Mouse (Mus musculus): ENCODE data around the gene Zfp280b.
"Not testable (repeated sequence)": the region's sequence is repeated elsewhere in the genome, so short reads cannot be mapped to it uniquely, and the experiment has no call there.

The Zfp280b gene

DNA sequence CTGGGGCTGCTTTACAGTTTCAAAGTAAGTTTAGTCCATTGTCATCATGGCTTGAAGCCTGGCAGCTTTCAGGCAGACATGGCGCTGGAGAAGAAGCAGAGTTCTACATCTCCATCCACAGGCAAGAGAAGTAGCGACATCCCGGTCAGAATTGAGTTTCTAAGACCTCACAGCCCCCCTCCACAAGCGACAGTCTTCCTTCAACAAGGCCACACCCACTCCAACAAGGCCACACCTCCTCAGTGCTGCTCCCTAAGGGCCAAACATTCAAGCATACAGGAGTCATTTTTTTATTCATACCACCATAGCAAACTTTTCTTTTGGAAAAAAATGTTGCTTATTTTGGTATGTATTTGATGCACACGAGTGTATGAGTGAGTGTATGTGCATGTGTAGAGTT lies 2.0 kb upstream of the Zfp280b start:
- DNase-seq (ENCODE audit: extremely low read depth, low read depth) = peak; percentile 9

DNA sequence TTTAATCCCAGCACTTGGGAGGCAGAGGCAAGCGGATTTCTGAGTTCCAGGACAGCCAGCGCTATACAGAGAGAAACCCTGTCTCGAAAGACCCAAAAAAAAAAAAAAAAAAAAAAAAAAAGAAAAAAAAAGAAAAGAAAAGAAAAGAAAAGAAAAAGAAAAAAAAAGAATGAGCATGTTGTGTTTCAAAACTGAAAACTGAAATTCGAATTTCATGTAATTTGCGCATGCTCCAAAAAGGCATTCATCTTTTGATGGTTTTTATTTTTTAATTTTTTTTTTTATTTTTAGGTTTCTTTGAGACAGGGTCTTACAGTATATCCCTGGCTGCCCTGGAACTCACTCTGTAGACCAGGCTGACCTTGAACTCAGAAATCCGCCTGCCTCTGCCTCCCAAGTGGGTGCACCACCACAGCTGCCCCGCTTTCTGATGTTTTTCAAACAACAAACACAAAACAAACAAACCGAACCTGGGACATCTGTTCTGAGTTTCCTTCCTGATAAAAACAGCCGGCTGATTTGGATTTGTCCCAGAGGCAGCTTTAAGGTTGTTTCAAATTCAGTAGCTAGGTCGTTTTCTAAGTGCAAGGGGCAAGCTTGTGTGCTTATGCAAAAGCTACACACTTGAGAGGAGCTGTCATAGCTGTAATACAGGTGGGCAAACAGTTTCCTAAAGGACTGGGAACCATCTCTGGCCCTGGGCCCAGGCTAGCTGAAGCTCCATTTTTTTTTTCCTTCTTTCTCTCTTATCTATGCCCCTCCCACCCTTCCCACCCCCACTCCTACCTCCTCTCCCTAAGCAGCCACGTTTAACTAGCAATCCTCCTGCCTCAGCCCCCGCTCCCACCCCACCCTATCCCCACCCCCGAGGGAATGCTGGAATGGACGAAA lies 694 bp upstream of the Zfp280b start:
- peak; percentile 25 for DNase-seq (ENCODE audit: extremely low read depth, low read depth)

DNA sequence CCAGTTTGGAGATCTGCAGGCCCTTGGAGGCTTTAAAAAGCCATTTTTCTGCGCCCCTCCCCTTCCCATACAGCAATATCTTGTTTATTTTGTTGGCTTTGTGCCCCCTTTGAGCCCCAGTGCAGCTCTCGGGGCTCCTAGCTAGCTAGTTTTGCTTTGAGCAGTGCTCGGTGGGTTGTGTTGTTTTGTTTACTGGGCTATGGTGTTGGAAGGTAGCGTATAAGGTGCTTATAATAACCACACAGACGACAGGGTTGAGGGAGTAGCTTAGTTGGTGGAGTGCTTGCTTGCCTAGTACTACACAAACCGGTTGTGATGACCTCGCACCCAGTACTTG lies 637 bp downstream of the Zfp280b start:
- no peak for DNase-seq (ENCODE audit: extremely low read depth, low read depth)

DNA sequence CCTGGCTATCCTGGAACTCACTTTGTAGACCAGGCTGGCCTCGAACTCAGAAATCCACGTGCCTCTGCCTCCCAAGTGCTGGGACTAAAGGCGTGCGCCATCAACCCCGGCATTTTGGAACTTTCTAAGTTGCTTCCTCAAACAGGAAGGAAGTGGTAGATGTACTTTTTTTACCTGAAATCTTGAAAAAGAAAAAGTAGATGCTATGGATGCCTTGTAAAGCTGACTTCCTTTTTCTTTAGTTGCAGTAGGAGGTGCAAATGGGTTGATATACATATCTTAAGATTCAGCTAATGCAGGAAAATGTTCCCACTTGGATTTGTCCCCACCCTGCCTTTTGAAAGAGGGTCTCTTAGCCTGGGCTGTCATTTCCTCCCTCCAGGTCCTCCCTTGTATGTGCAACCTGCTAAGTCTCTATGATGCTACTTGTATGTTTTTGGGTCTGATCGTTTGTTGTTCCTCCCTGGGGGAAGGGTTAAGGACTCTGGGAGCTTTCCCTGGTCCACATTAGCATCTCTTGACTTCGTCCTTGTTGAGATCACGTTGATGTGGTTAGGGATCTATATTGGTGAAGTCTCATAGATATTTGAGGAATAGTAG lies 1.7 kb downstream of the Zfp280b start:
- peak; percentile 9 for DNase-seq (ENCODE audit: extremely low read depth, low read depth)

DNA sequence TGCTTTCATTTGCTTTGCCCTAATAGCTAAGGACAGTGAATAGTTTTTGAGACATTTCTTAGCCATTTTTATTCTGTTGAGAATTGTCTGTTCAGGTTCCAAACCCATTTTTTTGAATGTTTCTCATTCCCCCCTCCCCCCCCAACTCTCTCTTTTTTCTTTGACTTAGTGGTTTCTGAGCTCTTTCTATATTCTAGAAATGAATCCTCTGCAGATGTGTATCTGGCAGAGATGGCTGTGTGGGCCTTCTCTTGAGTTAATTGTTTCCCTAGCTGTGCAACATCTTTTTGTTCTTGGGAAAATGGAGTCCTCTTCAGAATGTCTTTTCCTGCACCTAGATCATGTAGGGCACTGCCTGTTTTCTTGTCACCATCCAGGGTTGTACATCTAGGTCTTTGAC lies 2.8 kb downstream of the Zfp280b start:
- DNase-seq (ENCODE audit: extremely low read depth, low read depth) = no peak

DNA sequence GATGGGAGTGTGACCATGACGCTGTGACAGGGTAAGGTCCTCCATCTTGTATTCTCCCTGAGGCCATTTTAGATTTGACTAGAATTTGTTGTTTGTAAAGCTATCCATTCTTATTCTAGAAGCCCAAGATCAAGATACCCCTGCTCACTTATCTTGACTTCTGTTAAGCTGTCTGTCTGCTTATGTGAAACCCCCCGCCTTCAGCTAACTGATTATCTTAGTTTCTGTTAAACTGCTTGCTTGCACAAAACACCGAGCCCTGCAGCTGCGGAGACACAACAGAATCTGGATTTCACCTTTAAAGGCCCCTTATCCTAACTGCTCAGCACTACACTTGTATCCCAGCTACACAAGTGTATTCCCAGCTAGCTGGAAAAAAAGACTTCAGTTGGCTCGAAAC lies 4.5 kb downstream of the Zfp280b start:
- DNase-seq (ENCODE audit: extremely low read depth, low read depth) = no peak

DNA sequence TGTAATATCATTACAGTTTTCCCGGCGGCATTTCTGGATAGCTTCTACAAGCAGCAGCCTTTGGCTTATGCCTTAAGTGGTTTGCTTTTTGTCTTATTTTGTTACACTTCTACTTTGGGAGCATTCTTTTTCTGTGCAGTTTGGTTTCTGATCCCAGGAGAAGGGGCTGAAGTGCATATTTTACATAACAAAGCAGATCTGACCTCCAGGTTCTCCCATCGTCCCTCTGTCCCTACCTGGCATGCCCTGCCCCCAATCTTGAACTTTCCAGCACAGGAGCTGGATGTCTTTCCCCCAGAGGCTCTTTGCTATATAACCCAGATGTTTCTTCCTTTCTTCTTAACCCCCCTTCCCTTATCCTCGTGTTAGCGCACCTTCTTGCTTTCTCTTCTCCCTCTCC lies 12.9 kb downstream of the Zfp280b start:
- no peak for DNase-seq (ENCODE audit: extremely low read depth, low read depth)

DNA sequence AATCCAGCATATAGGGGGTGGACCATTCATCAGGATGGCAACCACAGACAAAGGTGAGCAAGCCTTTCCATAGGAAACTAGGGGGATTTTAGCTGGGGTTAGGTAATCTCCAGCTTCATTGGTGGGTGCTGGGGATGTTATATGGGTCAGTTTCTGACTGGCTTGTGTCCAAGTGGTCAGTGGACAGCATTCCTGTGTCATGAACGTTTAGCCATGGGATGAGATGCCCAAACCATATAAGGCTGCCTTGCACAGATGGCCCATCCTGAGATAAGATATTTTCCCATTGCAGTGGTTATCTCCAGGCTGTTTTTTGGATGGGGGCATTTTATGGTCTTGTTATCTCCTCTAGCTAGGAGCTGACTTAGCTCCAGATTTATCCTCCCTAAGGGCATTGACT lies 14.3 kb downstream of the Zfp280b start:
- no peak for DNase-seq (ENCODE audit: extremely low read depth, low read depth)

DNA sequence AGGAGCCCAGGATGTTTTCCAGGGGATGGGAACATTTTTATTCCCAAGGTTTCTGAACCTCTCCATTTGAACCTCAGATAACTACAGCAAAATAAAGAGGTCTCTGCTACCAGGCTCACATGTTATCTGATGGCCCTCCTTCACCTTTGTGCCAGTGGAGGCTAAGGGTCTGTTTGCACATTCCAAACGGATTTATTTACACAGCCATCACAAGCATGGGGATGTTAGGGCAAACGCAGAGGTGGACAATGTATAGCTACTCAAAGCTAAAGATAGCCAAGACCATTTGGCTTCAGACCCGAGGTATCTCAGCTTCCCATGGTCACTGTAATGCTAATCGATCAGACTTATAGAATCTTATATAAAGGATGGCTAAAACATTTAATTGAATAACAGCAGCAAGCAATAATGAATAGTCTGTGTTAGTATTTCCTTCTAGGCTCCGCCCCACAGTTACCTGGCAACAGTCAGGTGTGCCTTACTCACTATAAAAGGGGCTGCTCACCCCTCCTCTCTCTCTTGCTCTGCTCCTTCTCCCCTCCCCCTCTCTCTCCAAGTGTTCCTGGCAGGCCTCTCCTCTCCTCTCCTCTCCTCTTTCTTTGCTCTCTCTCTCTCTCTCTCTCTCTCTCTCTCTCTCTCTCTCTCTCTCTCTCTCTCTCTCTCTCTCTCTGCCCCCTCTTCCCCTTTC lies 14.9 kb downstream of the Zfp280b start:
- DNase-seq (ENCODE audit: extremely low read depth, low read depth) = no peak

DNA sequence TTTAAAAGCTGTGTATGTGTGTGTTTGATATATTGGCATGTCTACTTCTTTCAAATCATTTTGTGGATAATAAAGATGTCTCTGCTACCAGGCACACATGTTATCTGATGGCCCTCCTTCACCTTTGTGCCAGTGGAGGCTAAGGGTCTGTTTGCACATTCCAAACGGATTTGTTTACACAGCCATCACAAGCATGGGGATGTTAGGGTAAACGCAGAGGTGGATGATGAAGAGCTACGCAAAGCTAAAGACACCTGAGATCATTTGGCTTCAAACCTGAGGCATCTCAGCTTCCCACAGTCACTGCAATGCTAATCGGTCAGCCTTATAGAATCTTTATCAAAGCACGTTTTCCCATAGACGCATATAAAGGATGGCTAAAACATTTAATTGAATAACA lies 16.5 kb downstream of the Zfp280b start:
- DNase-seq (ENCODE audit: extremely low read depth, low read depth) = no peak

DNA sequence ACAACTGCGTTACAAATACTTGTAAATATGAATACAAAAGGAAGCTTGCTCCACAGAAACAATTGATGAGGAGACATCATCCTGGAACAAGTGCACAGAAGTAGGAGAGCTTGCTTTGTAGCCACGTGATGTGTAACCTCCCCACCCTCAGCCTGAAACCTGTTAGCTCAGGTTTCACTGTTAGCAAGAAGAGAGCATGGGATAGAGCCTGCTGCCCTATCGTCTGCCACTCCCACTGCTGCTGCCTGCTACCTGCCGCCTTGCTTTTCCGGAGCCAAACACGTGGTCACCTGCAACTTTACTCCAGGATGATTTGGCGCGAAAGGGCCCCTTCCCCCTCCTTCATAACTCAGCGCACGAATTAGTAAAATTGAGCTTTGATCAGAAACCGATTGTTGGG lies 19.4 kb downstream of the Zfp280b start:
- DNase-seq (ENCODE audit: extremely low read depth, low read depth) = no peak

DNA sequence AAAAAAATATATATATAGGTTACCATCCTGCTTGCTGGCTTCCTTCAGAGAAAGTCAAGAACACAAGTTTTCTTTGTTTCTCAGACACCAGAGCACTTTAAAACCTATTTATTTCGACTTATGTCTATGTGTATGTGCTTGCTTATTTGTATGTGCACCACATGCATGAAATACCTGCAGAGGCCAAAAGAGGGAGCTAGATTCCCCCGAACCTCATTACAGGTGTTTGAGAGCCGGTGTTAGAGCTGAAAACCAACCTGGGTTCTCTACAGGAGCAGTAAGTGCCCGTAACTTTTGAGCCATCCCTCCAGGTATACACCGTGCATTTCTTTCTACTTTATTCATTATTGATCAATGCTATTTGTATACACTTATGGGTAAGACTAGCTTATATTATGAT lies 30.0 kb downstream of the Zfp280b start:
- DNase-seq (ENCODE audit: extremely low read depth, low read depth) = no peak

DNA sequence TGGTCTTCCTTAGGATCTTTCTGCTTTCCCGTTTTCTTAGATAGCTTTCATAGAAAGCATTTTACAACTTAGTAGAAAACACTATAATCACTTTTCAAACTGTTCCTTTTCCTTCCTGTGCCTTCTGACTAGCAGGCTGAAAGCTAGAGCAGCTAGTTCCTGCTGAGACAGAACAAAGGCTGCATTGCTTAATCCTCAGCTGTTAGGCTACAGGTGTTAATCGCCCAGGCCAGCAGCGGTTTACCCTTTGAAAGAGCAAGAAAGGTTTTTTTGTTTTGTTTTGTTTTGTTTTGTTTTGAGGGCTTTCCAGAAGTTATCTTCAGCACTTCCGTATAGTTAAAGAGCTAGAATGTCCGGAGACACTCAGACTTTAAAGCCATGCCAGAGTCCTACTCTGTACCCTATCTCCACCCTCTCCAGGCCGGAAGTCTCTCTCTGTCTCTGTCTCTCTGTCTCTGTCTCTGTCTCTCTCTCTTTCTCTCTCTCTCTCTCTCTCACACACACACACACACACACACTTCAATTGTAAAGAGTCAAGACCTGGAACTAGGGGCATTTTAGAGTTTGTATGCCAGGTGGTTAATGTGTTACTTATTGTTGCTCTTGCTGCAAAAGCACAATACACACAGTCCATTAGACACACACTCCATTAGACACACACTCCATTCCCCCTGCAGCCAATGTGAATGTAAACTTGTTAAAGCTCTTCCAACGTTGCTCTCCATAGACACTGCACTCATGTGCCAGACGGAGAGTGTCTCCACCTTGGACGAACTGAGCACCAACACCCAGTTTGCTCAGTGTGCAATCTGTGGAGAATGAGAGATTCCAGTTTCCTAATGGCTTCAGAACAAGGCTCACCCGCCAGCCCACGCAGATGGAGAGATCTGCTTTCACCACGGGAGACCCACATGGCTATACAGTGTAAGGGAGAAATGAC lies 35.5 kb downstream of the Zfp280b start:
- no peak for DNase-seq (ENCODE audit: extremely low read depth, low read depth)

DNA sequence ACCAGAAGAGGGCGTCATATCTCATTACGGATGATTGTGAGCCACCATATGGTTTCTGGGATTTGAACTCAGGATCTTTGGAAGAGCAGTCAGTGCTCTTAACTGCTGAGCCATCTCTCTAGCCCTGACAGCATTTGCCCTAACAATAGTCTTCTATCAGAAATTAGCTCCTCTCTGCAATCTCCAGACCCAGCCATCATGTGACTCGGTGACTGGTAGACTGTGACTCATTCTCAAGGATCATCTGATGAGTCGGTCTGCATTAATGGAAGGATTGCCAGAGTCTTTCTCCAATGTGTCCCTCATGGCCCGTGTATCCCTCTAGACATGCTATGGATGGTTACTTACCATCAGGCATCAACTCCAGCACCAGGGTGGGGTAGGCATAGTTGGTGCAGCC lies 39.6 kb downstream of the Zfp280b start:
- DNase-seq (ENCODE audit: extremely low read depth, low read depth) = not testable (repeated sequence)

DNA sequence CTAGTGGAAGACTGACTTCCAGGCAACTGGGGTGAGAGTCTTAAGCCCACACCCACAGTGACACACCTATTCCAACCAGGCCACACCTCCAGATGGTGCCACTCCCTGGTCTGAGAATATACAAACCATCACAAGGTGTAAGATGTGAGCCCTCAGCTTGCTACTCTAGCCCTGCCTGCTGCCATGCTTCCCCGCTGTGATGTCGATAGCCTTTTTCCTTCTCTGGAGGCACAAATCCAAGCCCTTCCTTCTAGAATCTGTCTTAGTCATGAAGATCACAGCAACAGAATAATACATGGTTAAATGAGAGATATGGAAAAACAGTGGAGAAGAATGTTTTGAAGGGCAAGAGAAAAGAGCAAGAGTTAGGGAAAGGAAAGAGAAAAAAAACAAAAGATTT lies 44.6 kb downstream of the Zfp280b start:
- DNase-seq (ENCODE audit: extremely low read depth, low read depth) = not testable (repeated sequence)
